Mouse (Mus musculus) right cerebral cortex, postnatal 25 days (tissue): ENCODE measurements around the gene Arrdc4.
A peak's percentile ranks its signal among the peaks of the same experiment; 100 is the strongest.

Source experiments
- DNase-seq: peaks from one replicate; pipeline ENCODE4 v3.0.0; 2022

The Arrdc4 gene

DNA sequence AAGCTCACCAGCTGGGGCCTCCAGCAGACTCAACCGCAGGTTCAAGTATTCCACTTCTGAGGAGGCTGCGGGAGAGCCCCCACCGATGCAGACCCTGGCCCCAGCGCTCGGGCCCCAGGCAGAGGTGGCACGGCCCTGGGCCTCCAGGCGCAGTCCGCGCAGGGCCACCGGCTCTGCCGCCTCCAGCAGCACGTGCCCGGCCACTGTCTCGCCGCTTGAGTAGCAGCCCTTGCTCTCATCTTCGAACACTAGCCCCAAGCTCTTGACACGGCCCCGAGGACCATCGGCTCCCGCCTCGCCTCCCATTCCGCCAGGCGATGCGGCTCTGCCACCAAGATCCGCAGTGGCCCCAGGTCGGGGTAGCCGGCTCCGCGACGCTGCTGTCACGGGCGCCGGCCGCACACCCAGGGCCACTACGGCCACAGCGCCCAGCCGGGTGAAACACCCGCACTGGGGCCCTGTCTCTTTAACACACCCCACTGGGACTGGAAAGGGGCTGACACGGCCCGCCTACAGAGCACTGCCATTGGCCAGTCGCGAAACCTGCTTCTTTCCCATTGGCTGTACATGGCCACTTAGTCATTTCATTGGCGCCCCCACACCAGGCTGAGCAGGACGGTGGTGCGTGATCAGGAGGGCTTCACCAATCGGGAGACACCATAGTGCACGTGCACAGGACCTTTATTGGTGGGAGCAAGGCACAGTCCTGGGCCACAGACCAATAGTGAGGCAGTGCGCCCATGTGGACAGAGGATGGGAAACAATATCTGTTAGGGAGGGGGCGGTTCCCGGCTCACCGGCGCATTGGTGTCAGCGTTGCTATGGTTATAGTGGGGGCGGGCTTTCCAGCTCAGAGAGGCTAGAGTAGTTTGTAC lies at the start of gene Arrdc4:
Gene Arrdc4 (minus strand): TSS at position 481 of the 875 bp plus-strand sequence.
- DNase-seq, result peak; percentile 99

- no peak for DNase-seq
These were observed 46.5 kb upstream of the Arrdc4 start for GRCm38 (mm10) chr7:68795578-68795977.

- DNase-seq, result no peak
These were observed 39.7 kb upstream of the Arrdc4 start for GRCm38 (mm10) chr7:68788711-68789110.

DNA sequence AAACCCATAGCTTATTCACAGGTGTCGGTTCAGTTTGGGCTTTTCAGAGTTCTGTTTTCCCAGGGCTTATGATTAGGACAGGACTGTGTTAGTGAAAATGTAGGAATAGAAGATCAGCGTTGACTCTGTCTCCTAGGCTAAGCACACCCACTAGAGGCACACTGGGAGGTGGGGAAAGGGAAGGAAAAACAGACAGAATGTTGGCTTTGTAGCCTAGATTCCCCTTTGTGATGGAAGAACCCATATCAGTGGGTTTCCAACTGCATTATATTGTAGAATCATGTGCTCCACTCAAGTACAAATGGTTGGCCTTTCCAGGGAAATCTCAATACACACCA lies 22.7 kb upstream of the Arrdc4 start:
- no peak for DNase-seq

DNA sequence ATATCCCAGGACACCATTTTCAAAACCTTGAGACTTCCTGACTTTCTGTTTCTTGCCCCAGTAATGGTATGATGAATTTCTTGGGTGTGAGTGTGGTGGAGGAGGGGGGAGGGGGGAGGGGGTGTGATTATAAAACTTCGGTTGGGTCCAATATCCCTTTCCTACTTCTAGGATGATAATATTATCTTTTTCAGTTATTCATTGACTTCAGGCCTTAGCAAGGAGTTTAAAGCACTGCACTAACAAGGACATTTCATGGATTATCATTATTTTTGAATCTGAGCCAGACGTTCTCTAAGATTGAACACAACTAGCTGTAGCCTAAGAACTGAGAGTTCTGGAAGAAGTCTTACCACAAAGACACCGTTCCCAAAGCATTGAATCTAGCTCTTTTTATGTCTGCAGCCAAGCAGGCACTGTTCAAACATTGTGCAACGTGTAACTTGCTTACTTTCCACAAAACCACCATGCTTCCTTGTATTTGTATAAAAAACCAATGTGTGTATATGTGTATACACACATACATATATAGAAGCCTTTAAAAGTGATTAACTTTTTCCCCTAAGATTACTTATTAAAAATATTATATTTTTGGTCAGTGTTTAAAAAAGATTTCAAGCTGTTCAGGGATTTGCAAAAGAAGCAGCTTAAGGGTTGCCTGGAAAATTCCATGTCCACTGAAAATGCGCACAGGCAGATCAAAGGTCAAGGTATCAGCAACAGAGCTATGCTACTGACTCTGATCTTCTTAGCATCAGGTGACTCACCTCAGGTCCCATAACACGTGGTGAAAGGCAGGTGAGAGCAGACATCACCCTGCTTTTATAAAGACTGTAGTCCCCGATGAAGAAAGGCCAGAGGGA lies 22.1 kb upstream of the Arrdc4 start:
- no peak for DNase-seq

DNA sequence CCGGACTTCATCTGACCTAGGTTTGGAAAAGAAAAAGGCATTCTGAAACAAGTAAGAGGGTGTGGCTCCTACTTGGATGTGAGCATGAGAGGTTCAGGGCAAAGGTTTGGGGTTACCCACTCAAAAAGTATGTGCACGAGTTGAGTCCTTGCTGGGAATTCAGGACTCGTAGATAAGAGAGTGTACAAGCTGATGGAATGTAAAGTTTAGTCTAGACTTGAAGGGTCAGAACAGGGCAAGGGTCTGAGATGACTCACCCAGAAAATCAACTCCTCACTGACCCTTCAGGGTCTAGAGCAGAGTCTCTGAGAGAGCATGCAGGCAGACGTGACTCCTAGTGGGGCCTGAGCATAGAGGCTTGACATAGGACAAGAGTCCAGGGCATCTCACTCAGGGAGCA lies 16.9 kb upstream of the Arrdc4 start:
- DNase-seq, result no peak

DNA sequence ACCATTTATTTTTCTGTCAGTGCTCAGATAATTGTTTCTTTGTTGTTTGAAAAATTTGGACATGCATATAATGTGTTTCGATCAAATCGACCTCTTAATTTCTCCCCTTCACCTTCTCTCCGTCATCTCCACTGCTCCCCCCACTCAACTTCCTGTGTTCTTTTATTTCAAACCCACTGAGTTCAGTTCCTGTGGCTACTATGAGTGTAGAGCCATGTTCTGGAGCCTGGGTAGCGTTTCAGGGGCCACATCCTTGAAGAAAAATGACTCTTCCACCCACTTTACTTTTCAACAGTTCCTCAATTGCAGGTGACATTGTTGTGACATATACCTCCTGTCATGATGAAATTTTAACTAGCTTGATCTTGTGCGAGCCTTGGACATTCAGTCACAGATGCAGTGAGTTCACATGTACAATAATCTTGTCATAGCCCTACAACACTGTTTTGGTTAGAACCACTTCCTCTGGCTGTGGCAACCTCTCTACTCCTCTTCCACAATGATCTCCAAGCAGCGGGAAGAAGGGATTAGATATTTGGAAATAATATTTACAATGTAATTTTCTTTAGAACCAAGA lies 10.2 kb upstream of the Arrdc4 start:
- DNase-seq, result no peak

GRCm38 (mm10) chr7:68756656-68757204 lies 7.7 kb upstream of the Arrdc4 start:
- DNase-seq, result no peak

GRCm38 (mm10) chr7:68749919-68750318 lies 878 bp upstream of the Arrdc4 start:
- no peak for DNase-seq

GRCm38 (mm10) chr7:68748361-68748760 lies 680 bp downstream of the Arrdc4 start:
- DNase-seq, result peak; percentile 17

GRCm38 (mm10) chr7:68744616-68745015 lies 4.4 kb downstream of the Arrdc4 start:
- no peak for DNase-seq

DNA sequence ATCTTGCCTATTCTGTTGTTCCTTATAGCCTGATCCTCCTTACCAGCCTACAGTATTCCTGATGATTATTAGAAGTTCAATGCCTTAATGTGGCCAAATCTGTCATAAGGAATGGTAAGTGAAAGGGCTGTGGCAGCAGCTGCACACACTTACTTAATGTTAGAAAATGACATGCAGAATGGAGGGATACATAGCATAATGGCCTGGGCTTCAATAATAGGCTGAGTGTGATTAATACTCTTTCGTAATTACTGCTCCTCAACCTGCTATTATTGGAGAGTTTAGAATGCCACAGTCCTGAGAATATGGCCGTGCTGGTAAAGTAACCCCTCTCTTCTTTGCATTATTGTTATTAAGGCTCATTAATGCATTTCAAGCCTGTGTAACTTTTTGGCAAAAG lies 4.8 kb downstream of the Arrdc4 start:
- DNase-seq, result no peak

DNA sequence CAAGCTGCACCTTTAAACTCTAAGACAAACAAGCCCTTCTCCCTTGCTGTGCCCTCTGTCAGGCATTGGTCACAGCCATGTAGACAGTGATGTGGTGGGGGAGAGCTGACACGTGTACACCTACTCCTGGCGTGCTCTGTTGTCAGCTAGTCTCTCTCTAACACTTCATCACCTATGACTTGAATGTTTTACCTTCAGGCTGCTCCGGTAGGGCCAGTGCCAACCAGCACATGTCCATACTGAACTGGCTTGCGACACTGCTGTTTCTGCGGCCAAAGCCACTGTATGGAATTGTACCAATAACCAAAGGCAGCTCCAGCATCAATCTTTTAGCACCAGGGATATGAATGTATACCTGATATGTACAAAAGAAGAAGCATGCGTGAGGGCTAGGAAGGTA lies 8.3 kb downstream of the Arrdc4 start:
- DNase-seq, result no peak

GRCm38 (mm10) chr7:68738676-68739399 lies 10.2 kb downstream of the Arrdc4 start:
- DNase-seq, result no peak

DNA sequence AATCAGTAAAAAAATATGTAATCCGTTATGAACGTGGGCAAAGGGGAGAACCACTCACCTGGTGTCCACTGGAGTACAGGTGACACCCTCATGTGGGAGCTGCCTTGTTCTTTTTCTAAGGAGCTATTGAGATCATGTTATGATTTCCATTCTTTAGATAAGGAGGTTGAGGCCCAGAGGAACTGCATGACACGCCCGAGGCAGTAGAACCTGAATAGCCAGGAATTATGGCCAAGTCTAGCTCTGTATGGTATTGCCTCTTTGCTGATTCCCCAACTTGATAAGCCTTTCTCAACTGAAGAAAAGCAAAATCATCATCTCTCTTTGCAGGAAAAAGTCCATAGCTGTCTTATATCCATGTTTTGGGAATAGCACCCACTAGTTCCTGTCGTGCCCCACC lies 22.7 kb downstream of the Arrdc4 start:
- DNase-seq, result no peak

DNA sequence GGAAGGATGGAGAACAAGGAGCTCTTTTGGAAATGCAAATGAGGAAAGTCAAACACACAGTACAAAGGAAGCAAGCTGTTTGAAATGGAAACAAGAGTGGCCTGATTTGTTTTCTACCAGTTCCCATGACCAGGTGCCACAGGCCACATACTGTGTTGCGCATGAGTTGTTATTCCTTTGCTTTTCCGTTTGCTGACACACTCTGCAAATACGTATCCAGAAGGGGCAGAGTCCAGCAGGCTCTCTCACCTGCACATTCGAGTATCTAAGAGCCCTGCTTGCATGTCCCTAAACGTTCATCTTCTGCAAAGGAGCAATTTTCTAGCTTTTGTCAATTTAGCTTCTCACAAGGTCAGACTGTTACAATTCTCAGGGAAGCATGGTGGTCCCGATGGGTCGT lies 24.3 kb downstream of the Arrdc4 start:
- no peak for DNase-seq

DNA sequence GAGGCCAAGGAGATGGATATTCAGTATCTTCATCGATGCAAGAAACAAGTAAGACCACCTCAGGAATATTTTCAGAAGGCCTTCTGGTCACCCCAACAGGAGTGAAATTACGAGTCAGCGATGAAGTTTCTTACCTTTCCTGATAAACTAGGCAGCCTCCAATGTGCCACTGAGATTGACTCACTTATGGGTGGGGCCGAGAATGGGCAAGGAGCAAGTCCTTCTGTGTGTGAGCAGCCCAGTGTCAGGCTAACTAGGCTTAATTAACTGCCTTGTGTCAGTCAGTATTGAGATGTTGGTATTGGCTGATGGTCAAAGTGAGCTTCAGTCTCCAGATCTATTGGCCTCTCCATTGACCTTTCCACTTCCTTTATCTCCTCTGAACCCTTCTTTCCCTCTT lies 27.5 kb downstream of the Arrdc4 start:
- no peak for DNase-seq

DNA sequence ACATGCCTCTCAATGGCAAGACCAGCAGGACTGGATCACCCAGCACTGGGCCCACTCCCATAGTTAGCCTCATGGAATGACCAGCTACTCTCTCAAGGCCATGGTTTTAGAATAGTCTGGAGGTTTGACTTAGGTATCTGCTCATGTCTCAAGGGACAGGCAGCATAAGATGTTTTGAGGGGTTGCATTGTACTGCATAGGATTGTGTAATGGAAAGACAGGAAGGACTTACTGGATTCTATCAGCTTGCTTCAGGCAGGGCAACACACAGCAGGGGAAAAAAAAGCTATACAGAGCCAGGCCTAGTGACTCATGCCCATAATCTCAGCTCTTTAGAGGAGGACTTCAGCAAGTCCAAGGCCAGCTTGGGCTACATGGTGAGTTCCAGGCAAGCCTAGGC lies 31.1 kb downstream of the Arrdc4 start:
- DNase-seq, result no peak

DNA sequence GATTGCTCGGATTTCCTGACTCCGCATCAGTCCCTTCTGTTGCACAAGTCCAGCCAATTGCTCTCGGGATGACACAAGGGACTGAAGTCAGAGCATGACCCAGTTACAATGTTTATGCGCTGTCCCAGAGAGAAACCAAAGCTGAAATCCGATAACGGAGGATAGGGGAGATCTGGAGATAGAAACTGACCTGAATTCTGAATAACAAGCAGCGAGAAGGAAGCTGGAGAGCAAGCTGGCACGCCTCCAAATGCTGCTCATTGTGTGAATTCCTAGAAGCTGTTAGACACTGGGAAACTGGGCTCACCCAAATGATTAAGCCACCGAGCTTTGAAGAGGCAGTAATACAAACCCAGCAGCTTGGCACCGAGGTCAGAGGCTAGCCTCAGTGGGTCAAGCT lies 31.5 kb downstream of the Arrdc4 start:
- peak; percentile 30 for DNase-seq

DNA sequence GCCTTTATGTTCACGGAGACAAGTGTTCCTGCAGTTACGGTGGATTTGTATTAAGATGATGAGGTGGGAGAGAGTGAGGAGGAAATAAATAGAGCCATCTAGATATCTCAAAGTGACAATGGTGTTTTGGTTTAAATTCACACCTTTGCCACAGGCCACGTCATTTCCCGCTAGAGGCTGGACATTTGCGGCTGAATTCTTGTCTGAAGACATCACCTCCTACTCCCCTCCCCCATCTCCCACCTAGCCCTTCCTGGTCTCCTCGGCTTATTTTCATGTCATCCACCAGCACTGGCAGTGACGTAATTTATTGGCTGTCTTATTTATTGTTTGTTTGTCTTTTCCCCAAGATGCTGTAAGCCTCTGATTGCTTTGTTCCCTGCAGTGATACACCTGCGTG lies 32.1 kb downstream of the Arrdc4 start:
- no peak for DNase-seq

GRCm38 (mm10) chr7:68712928-68713327 lies 36.1 kb downstream of the Arrdc4 start:
- DNase-seq, result no peak

- DNase-seq, result no peak
These were observed 36.6 kb downstream of the Arrdc4 start for GRCm38 (mm10) chr7:68712425-68712824.

- no peak for DNase-seq
These were observed 39.8 kb downstream of the Arrdc4 start for GRCm38 (mm10) chr7:68709319-68709573.
